31 mouse cellular contexts compared by ENCODE assay signal in genomic region chr12:32236450-32236849, GRCm38 (mm10). TPM values are rescaled to one million over a fixed set of nuclear protein-coding genes. Genes with fewer than 3 reads are reported as not detected.
"Had no signal": no experiment of that assay in that cellular context is flagged by ENCODE, and none has a peak within 500 bp of the region (broad histone marks: within the 10 kb centered on the region; RNA-seq: fewer than 3 reads in every experiment).

No protein-coding gene starts in this region.

- H3K27ac ChIP-seq: left cerebral cortex, adult 2 months; limb, embryonic 10.5 days; limb, embryonic 12.5 days; limb, embryonic 13.5 days; limb, embryonic 15.5 days; liver, embryonic 12.5 days; liver, embryonic 13.5 days; liver, embryonic 14.5 days; liver, embryonic 15.5 days; lung, embryonic 15.5 days; macrophage; midbrain, embryonic 10.5 days; midbrain, embryonic 12.5 days; midbrain, embryonic 13.5 days; midbrain, embryonic 15.5 days; neural tube, embryonic 12.5 days had no signal

- ATAC-seq: liver, embryonic 12.5 days; lung, postnatal 0 days; midbrain, embryonic 13.5 days; midbrain, embryonic 15.5 days; midbrain, embryonic 16.5 days had no signal

- H3K4me3 ChIP-seq: left cerebral cortex, adult 2 months; limb, embryonic 10.5 days; limb, embryonic 12.5 days; limb, embryonic 13.5 days; limb, embryonic 15.5 days; liver, embryonic 12.5 days; liver, embryonic 13.5 days; liver, embryonic 15.5 days; lung, embryonic 15.5 days; megakaryocyte, embryonic 14.5 days; midbrain, embryonic 10.5 days; midbrain, embryonic 12.5 days; midbrain, embryonic 13.5 days; midbrain, embryonic 15.5 days; myocyte; neural tube, embryonic 12.5 days had no signal

- H3K4me2 ChIP-seq: limb, embryonic 12.5 days; limb, embryonic 13.5 days; limb, embryonic 15.5 days; liver, embryonic 12.5 days; liver, embryonic 13.5 days; liver, embryonic 15.5 days; lung, embryonic 14.5 days; lung, embryonic 15.5 days; midbrain, embryonic 11.5 days; midbrain, embryonic 12.5 days; midbrain, embryonic 13.5 days; midbrain, embryonic 15.5 days; neural tube, embryonic 12.5 days had no signal

- DNase-seq: left cerebral cortex, postnatal 4 days; liver; liver, embryonic 13.5 days; lung, adult 18-20 months; lung, adult 2 months; lung, embryonic 14.5 days; lung, postnatal 10 days; lung, postnatal 14 days; lung, postnatal 36 days; lung, postnatal 4 days; midbrain, embryonic 14.5 days had no signal

- H3K9ac ChIP-seq: limb, embryonic 12.5 days; limb, embryonic 13.5 days; limb, embryonic 15.5 days; liver, embryonic 12.5 days; liver, embryonic 13.5 days; liver, embryonic 14.5 days; liver, embryonic 15.5 days; lung, embryonic 14.5 days; lung, embryonic 15.5 days; midbrain, embryonic 12.5 days; midbrain, embryonic 13.5 days; midbrain, embryonic 15.5 days; neural tube, embryonic 12.5 days had no signal

- H3K4me1 ChIP-seq: limb, embryonic 10.5 days; limb, embryonic 12.5 days; lung, embryonic 15.5 days; midbrain, embryonic 15.5 days; neural tube, embryonic 12.5 days had no signal

- H3K9me3 ChIP-seq: limb, embryonic 10.5 days; limb, embryonic 12.5 days; limb, embryonic 13.5 days; limb, embryonic 15.5 days; liver, embryonic 12.5 days; liver, embryonic 13.5 days; liver, embryonic 15.5 days; lung, embryonic 15.5 days; megakaryocyte, embryonic 14.5 days; midbrain, embryonic 10.5 days; midbrain, embryonic 12.5 days; midbrain, embryonic 13.5 days; midbrain, embryonic 15.5 days; neural tube, embryonic 12.5 days had no signal

- H3K27me3 ChIP-seq: limb, embryonic 12.5 days; limb, embryonic 13.5 days; limb, embryonic 15.5 days; liver, embryonic 12.5 days; liver, embryonic 13.5 days; liver, embryonic 15.5 days; lung, embryonic 15.5 days; midbrain, embryonic 12.5 days; midbrain, embryonic 13.5 days; midbrain, embryonic 15.5 days; neural tube, embryonic 12.5 days had no signal

- H3K36me3 ChIP-seq: limb, embryonic 10.5 days; limb, embryonic 12.5 days; limb, embryonic 13.5 days; limb, embryonic 15.5 days; liver, embryonic 12.5 days; liver, embryonic 13.5 days; liver, embryonic 15.5 days; lung, embryonic 15.5 days; midbrain, embryonic 10.5 days; midbrain, embryonic 12.5 days; midbrain, embryonic 13.5 days; midbrain, embryonic 15.5 days; neural tube, embryonic 12.5 days had no signal

RNA-seq across cellular contexts. Expression of gene Pik3cg, which starts 28.0 kb away (rescaled TPM):
- polyA plus RNA-seq: myocyte had no signal
